Mouse (Mus musculus) heart, embryonic 11.5 days (tissue): Measurements from ENCODE around the gene Dnah14. TPM values are rescaled to one million over a fixed set of nuclear protein-coding genes. Genes with fewer than 3 reads are reported as not detected.

Experiments
- ATAC-seq: fragments of 200-750 bp; cut with Nextera tagmentation; replicated peaks from 2 replicates; pipeline ENCODE4 v1.8.0; 2017; ENCODE audit warnings: moderate library complexity; ENCODE audit not compliant: insufficient number of reproducible peaks, low FRiP score, low TSS enrichment
- H3K27ac ChIP-seq: fragments of 300-500 bp; sonication (generic); 2 replicates; pipeline ENCODE4 v1.5.1; 2014; ENCODE audit warnings: mild to moderate bottlenecking, low read depth, low read length
- H3K27me3 ChIP-seq: fragments of 300-500 bp; sonication (generic); 2 replicates; pipeline ENCODE4 v1.6.1; 2014; ENCODE audit warnings: mild to moderate bottlenecking, low read length, mixed read lengths; ENCODE audit not compliant: control insufficient read depth, insufficient read depth
- H3K36me3 ChIP-seq: fragments of 300-500 bp; sonication (generic); 2 replicates; pipeline ENCODE4 v1.6.1; 2014; ENCODE audit warnings: mild to moderate bottlenecking, low read length, moderate library complexity, mixed read lengths; ENCODE audit not compliant: control insufficient read depth, insufficient read depth
- H3K4me1 ChIP-seq: fragments of 300-500 bp; sonication (generic); 2 replicates; pipeline ENCODE4 v1.6.1; 2014; ENCODE audit warnings: low read length; ENCODE audit not compliant: control insufficient read depth, insufficient read depth
- H3K4me2 ChIP-seq: fragments of 300-500 bp; sonication (generic); 2 replicates; pipeline ENCODE4 v1.6.1; 2014; ENCODE audit warnings: mild to moderate bottlenecking, moderate library complexity
- H3K4me3 ChIP-seq: fragments of 300-500 bp; sonication (generic); 2 replicates; pipeline ENCODE4 v1.5.1; 2014; ENCODE audit warnings: low read depth, low read length
- H3K9ac ChIP-seq: fragments of 300-500 bp; sonication (generic); 2 replicates; pipeline ENCODE4 v1.6.1; 2014; ENCODE audit warnings: mild to moderate bottlenecking, low read depth, low read length, moderate library complexity
- H3K9me3 ChIP-seq: fragments of 300-500 bp; sonication (generic); replicated peaks from 2 replicates; pipeline ENCODE4 v1.6.1; 2016; ENCODE audit warnings: low read length; ENCODE audit not compliant: control insufficient read depth
- WGBS: fragments of 180-500 bp; shearing (Covaris S2); extraction: QIAGEN DNeasy Blood & Tissue Kit; methylation state at CpG from one replicate; pipeline ENCODE4 v1.1.7; 2014; ENCODE audit not compliant: insufficient replicate concordance; 5-methylcytosine and 5-hydroxymethylcytosine counted together
- polyA plus RNA-seq: library from polyadenylated mRNA; unstranded; fragments of >200 nt; fragmentation: Nextera tagmentation; extraction: Ambion mirVana; gene quantifications from 2 replicates; pipeline ENCODE4 v1.2.1, GENCODE M21; 2014

Gene Dnah14
- polyA plus RNA-seq, 1 experiment from 2014 or later: 0.99 TPM

GRCm38 (mm10) chr1:181848210-181848609 is 271.9 kb downstream of the Dnah14 start:
- 86% methylated on average over 1 of the region's 1 CpGs for WGBS
- no peaks in the 10 kb centered on the region for H3K27me3 ChIP-seq
- H3K4me3 ChIP-seq: no peak overlapping the region
- no peak overlapping the region for H3K4me2 ChIP-seq
- no peaks in the 10 kb centered on the region for H3K9me3 ChIP-seq
- no peak for ATAC-seq
- H3K4me1 ChIP-seq: peaks cover 6% of the 10 kb centered on the region; the same call in 1 of the 2 replicates
- no peak overlapping the region for H3K27ac ChIP-seq
- H3K36me3 ChIP-seq: no peaks in the 10 kb centered on the region
- H3K9ac ChIP-seq: no peak overlapping the region

GRCm38 (mm10) chr1:181850441-181850840 is 274.1 kb downstream of the Dnah14 start:
- Histone ChIP-seq H3K9me3 (no peaks in the 10 kb centered on the region), H3K4me3 (no peak overlapping the region), H3K4me1 (peaks cover 11% of the 10 kb centered on the region; the same call in 1 of the 2 replicates), H3K9ac (no peak overlapping the region), H3K27ac (no peak overlapping the region), H3K4me2 (no peak overlapping the region), H3K27me3 (no peaks in the 10 kb centered on the region), H3K36me3 (no peaks in the 10 kb centered on the region)
- ATAC-seq: no peak
- 73% methylated on average over 4 of the region's 4 CpGs for WGBS

DNA sequence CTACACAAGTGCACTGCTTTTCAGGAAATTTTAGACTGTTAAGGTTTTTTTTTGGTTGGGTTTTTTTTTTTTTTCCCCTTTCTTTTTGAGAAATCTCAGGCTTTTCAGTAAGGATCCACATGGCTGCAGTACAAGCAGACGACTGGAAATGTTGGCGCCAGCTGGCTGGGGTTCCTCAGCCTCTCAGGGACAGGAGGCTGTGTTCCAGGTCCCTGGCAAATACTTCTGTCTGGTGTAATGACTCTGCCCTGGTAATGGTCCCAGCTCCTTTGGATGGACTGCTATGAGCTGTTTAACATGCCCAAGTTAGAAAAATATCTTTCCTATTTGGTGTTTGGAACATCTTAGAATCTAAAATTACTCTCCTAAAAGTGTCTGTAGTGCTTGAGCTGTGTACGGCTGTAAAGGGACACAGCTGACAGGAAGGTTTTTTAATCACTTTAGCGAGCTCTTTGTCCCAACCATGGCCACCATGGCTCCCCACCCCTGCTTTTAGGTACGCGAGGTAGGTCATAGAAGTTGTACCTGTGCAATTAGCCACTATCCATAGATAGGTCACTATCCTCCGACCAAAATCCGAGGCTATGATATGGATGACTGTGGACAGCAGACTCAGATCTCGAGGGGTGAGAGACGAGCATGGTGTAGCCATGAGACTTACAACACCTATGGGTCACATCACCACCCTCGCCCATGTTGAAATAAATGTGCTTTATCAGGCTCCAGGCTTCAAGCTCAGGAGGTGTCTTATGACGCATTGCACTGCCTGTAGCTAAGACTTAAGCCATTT is 275.4 kb downstream of the Dnah14 start:
- 61% methylated on average over 12 of the region's 12 CpGs for WGBS
- no peak for ATAC-seq
- H3K4me2 ChIP-seq: peak overlapping the region; percentile 64; the same call in 1 of the 2 replicates
- H3K4me3 ChIP-seq: no peak overlapping the region
- H3K36me3 ChIP-seq: no peaks in the 10 kb centered on the region
- no peaks in the 10 kb centered on the region for H3K9me3 ChIP-seq
- H3K4me1 ChIP-seq: peaks cover 11% of the 10 kb centered on the region; the same call in 1 of the 2 replicates
- no peak overlapping the region for H3K27ac ChIP-seq
- H3K9ac ChIP-seq: no peak overlapping the region
- H3K27me3 ChIP-seq: no peaks in the 10 kb centered on the region

GRCm38 (mm10) chr1:181852466-181852865 is 276.1 kb downstream of the Dnah14 start:
- peak; percentile 26; the same call in 1 of the 2 replicates for ATAC-seq
- 0 out of 2 replicates have a peak overlapping the region, but pooled peaks have one; percentile 5 for H3K27ac ChIP-seq
- peak overlapping the region; percentile 27; the same call in 1 of the 2 replicates for H3K4me3 ChIP-seq
- H3K9me3 ChIP-seq: no peaks in the 10 kb centered on the region
- peak overlapping the region; percentile 36; the same call in 1 of the 2 replicates for H3K9ac ChIP-seq
- H3K36me3 ChIP-seq: no peaks in the 10 kb centered on the region
- H3K4me2 ChIP-seq: peak overlapping the region; percentile 64
- H3K27me3 ChIP-seq: no peaks in the 10 kb centered on the region
- peaks cover 11% of the 10 kb centered on the region; the same call in 1 of the 2 replicates for H3K4me1 ChIP-seq
- 35% methylated on average over 13 of the region's 13 CpGs for WGBS

DNA sequence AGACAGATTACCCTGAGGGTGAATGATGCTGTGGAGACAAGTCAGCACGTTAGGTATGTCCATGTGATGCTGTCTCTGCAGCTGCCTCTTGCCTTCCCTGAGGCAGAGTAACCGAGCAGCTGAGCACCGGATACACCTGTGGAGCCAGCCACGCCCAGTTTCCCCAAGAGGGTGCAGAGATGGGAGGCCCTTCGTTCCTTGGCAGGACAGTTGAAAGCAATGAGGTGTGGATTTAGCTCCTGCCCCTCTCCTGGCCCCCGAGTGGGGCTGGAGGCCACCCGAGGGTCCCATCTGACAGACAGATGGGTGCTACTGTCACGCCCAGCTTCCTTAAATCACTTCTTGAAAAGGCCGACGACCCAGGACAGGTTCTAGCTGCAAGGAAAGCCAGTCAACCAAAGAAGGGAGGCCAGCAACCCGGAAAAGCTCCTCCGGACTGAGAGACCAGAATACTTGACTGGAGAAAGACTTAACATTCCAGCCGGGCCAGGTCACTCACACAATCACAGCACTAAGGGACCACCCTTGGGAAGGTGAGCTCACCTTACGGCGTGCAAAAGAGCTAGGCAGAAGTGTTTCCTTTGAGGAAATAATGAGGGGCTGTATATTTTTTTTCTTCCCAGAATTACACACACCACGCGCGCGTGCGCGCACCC is 276.9 kb downstream of the Dnah14 start:
- 11% methylated on average over 16 of the region's 21 CpGs for WGBS
- peak overlapping the region; percentile 25 for H3K4me3 ChIP-seq
- H3K36me3 ChIP-seq: no peaks in the 10 kb centered on the region
- H3K27ac ChIP-seq: no peak overlapping the region
- H3K9ac ChIP-seq: peak overlapping the region; percentile 60
- H3K9me3 ChIP-seq: no peaks in the 10 kb centered on the region
- peak overlapping the region; percentile 64 for H3K4me2 ChIP-seq
- H3K27me3 ChIP-seq: no peaks in the 10 kb centered on the region
- ATAC-seq: peak; percentile 39; the same call in 1 of the 2 replicates
- H3K4me1 ChIP-seq: peaks cover 7% of the 10 kb centered on the region; the same call in 1 of the 2 replicates

DNA sequence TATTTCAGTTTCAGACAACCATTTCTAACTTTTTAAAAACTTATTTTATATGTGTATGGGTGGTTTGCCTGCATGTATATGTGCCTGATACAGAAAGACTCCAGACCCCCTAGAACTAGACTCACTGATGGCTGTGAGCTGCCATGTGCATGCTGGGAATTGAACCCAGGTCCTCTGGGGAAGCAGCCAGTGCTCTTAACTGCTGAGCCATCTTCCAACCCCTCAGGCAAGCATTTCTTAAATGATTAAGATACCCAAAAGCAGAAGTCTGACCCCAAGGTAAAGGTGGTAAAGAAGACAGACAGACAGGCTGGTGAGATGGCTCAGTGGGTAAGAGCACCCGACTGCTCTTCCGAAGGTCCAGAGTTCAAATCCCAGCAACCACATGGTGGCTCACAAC is 278.5 kb downstream of the Dnah14 start:
- Histone ChIP-seq H3K9me3 (no peaks in the 10 kb centered on the region), H3K4me2 (no peak overlapping the region), H3K4me1 (peaks cover 7% of the 10 kb centered on the region; the same call in 1 of the 2 replicates), H3K36me3 (no peaks in the 10 kb centered on the region), H3K4me3 (no peak overlapping the region), H3K27me3 (no peaks in the 10 kb centered on the region), H3K9ac (no peak overlapping the region), H3K27ac (no peak overlapping the region)
- WGBS: 100% methylated on average over 2 of the region's 2 CpGs
- ATAC-seq: no peak

DNA sequence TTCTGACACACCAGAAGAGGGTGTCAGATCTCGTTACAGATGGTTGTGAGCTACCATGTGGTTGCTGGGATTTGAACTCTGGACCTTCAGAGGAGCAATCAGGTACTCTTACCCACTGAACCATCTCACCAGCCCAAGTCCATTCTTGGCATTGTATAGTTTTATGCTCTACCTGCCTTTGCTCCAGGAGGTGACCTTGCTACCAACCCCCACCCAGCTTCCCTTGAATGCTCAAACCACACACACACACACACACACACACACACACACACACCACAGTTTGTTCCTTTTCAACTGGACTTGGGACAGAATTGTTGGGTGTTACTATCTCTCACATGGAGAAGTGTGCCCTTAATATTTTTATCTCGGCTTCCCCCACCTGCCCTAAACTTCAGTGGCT is 280.0 kb downstream of the Dnah14 start:
- no peaks in the 10 kb centered on the region for H3K9me3 ChIP-seq
- H3K4me2 ChIP-seq: no peak overlapping the region
- peaks cover 7% of the 10 kb centered on the region; the same call in 1 of the 2 replicates for H3K4me1 ChIP-seq
- no peak overlapping the region for H3K27ac ChIP-seq
- no peak for ATAC-seq
- H3K9ac ChIP-seq: no peak overlapping the region
- H3K36me3 ChIP-seq: no peaks in the 10 kb centered on the region
- no peak overlapping the region for H3K4me3 ChIP-seq
- H3K27me3 ChIP-seq: no peaks in the 10 kb centered on the region
- WGBS: 78% methylated on average over 2 of the region's 2 CpGs

- H3K9ac ChIP-seq: no peak overlapping the region
- peaks cover 5% of the 10 kb centered on the region; the same call in 1 of the 2 replicates for H3K27me3 ChIP-seq
- peak; percentile 67; the same call in 1 of the 2 replicates for ATAC-seq
- H3K4me3 ChIP-seq: no peak overlapping the region
- peaks cover 4% of the 10 kb centered on the region; the same call in 1 of the 2 replicates for H3K4me1 ChIP-seq
- no peak overlapping the region for H3K4me2 ChIP-seq
- no peaks in the 10 kb centered on the region for H3K9me3 ChIP-seq
- 12% methylated on average over 5 of the region's 5 CpGs for WGBS
- no peaks in the 10 kb centered on the region for H3K36me3 ChIP-seq
- H3K27ac ChIP-seq: no peak overlapping the region
Observed at GRCm38 (mm10) chr1:181860659-181861058, 284.3 kb downstream of the Dnah14 start.
